Mouse (Mus musculus) frontal cortex, postnatal 36 days (tissue): ENCODE measurements around the gene Celf2.

Experiments used
- DNase-seq, 2 experiments: peaks; one replicate each; pipeline ENCODE4 v3.0.0; 2022; ENCODE audit warnings: low spot score in 2 of 2

Gene Celf2

DNA sequence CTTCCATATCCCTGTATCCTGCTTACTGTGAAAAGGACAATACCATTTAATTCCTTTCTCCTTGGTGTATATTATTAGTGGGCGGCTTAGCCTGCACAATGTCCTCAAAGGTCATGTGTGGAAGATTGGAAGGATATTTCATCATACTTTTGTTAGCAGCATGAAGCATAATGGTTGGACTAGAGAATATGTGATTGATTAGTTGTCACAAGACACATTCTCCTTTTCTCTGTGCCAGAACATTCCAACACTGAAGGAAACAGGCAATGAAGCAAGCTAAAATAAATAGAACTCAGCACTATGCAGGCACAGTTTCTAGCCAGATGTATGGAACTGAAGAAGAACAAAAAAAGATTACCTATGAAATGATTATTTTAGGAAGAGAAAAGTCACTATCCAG is 482.6 kb downstream of the Celf2 start:
- DNase-seq: no peak

DNA sequence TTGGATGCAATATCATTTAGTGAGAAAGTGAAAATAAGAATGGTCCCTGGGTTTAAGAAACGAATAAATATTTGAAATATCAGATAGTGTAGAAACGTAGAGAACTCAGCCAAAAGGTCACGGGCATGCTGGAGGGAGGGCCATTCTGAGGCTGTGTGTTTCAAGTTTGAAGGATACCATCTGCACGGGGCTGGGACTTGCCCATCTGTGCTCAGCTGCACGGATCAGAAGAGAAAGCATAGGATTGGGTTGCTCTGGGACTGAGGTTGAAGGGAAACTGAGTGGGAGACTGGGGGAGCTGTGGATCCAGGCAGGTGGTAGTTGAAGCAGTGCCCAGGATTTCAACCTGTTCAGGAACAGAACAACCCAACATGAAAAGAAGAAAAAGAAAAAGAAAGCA is 483.8 kb downstream of the Celf2 start:
- no peak for DNase-seq

DNA sequence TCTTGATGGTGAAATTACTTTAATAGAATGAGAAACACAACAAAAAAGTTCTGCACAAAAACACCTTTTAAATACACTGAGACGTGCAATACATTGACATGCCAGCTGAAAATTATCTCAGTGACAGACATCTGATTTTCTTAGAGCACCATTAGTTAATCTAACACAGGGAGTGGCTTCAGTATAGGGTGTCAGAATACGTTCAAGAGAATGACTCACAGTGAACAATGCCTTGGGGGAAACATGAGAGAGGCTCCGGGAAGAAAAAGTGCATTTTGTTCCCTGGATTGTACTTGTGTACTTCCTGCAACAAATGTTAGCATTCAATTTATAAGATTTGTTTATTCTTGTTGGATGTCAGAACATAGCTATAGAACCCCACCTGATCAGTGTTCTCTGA is 487.2 kb downstream of the Celf2 start:
- DNase-seq: no peak

DNA sequence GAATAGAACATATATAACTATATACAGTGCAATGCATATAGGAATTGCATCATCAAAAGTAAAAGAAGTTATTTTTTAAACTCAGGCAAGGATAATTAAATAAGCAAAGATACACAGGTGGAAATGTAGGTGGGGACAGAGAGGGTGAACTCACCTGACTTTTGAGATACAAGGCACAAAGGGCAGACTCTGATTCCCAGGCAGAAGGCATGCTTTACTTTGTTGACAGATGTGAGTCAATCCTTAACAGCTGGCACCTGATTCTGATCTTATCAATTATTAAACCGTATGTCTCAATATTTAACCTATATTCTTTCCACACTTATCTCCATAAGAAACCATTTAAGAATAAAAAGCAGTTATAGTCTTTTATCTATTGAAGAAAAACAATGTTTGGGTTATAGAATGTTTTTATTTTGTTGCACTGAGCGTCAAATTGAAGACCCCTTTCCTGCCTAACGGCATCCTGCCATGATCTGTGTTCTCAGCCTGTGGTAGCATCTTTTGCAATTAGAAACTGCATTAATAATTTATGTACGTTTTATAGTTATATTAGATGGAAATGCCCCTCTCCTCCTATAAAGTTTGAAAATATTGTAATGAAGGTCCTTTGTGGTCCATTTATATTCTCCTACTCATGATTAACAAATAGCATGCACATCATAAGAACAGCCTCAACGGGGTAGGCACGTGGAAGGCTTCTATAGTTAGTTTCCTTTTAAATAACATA is 491.8 kb downstream of the Celf2 start:
- no peak for DNase-seq

DNA sequence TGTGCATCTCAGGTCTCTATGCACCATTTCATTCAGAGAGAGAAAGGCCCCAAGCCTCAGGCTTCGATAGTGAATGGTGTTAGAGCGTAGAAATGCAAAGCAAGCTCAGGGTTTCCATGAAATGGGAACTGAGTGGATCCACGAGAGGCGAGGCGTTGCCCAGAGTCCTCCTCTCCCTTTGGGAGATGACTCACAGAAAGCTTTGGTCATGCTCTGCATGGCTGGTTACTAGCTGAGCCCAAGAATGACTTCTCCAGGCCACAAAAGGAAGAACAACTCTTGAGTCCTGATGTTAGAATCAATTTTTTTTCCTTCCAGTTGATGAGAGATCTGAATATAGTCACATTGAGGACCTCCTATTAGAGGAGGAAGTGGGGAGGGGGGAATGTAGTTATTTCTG is 496.2 kb downstream of the Celf2 start:
- no peak for DNase-seq

DNA sequence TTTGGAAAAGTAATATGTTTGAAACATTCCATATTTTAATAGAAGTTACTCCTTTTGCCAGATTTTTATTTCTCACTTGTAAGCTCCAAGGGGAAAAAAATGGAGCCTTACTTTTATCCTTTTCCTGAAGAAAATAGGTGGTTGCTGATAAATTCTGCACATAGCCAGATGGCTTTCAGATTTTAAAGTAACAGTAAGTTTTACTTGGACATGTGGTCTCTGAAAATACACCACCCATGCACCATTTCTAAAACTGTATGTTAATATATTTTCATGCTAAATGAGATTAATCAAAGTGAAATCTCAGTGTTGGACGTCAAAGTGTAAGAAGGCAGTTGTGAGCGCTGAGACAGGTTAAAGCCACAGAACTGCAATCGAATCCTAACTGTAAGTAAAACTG is 502.5 kb downstream of the Celf2 start:
- no peak for DNase-seq

DNA sequence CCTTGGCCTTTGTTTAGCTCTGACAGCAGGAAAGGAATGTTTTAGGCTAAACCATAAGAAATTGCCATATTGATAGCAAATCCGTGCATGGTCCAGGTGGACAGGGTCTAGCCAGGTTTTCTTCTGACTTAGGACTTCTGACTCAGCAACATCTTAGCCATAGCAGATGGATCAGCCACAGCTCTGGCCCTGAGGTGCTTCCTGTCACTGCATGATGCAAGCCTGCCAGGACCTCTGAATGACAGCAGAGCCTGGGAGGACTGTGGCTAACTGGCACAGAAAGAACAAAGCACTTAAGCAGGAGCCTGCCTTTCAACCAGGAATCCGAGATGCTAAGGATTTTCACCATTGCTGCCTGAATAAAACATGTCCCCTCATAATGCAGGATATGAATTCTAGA is 507.4 kb downstream of the Celf2 start:
- DNase-seq: no peak

DNA sequence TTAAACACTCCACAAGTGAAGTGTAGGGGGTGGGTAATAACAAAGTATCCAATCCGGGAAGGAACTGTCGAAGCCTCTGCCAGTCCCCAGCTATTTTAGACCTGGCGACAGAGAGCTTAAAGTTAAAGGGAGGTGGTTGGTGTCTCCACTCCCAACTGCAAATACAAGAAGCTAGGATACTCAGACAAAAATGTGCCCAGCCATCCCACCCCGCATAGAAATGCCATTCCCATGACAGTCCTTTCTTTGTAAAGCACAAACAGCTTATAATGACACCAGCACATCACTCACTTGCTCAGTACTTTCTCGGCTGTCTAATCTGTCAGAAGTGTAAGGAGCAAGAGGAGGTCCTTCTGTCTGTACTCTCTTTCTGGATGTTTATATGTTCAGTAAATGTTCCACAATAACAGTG is 518.3 kb downstream of the Celf2 start:
- no peak for DNase-seq

DNA sequence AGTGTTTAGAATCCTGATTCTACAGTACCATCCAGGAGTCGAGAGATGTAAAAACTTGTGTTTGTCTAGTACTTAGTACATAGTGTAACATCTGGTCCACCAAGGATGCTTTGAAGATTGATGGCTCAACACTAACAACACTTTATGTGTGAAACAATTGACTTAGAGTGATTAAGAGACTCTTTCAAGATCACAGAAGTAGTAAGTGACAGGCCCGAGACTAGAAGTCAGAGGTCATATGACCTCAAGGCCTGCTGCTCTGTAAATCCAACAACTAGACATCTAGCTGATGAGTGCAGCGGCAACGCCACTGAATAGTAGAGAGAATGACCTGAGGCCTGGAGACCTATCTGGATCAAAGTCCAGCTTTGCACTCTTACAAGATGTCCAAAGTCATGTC is 523.7 kb downstream of the Celf2 start:
- DNase-seq: no peak

DNA sequence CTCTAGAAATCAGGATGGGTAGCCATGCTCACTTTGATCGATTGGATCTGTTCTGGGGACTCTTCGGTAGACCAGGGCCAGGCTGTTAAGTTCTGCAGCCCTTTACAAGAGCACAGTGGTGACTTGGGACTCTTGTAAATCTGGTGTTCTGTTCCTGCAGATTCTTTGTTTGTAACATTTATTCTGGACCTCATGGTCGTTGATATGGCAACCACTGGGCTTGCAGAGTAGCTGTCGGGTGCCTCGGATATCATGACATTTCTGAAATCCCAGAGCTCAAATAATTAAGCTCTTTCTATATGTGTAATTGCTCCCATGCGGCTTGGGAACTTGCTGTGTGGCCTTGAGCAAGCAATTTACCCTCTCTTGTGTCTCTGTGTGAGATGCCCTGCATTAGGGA is 525.5 kb downstream of the Celf2 start:
- DNase-seq: no peak

DNA sequence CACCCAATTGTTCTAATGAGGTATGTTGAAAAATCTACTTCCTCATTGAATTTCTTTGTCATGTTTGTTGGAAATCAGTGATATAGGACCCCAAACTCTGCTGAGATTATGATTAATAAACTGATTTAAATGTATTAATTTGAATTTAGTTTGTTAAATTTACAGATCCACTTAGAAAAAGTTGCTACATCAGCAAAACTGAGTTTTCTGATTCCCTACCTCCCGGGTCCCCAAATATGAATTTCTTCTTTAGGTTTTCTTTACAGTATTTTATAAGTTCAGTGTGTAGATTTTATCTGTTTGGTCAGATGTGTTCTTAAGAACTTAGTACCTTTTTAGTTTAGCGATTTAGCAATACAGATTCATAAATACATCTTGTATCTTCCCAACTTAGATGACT is 533.1 kb downstream of the Celf2 start:
- DNase-seq: no peak

DNA sequence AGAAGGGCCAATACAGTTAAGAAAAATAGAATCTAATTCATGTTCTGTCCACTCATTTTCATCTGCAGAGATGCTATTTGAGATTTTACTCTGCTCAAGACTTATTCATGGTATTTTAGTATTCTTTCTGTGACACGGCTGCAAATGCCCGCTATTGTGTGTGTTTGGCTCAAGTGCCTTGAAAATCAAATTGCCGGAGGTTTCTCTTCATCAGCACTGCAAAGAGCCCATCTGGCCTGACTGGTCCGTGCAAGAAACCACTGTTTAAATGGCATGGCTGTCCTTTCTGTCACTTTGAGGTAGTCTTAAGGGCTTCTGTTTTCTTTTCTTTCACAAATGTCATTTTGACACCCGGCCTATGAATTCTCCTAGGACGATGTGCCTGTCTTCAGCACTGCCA is 540.1 kb downstream of the Celf2 start:
- DNase-seq: no peak

DNA sequence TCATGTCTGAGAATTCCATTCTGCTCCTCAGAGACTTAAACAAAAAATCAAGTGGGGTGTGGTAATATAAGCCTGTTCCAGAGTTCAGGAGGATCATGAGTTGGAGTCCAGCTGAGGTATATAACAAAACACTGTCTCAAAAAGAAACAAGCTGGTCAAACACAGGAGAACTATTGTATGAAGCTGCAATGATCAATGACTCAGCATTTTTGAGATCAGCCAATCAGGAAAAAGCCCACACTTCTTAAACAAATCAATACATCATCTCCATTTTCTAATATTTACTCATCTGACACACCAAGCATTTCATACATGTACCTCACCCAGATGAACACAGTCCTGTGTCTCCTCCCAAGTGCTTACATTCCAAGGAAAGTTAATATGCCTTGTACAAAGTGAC is 544.1 kb downstream of the Celf2 start:
- DNase-seq: no peak

DNA sequence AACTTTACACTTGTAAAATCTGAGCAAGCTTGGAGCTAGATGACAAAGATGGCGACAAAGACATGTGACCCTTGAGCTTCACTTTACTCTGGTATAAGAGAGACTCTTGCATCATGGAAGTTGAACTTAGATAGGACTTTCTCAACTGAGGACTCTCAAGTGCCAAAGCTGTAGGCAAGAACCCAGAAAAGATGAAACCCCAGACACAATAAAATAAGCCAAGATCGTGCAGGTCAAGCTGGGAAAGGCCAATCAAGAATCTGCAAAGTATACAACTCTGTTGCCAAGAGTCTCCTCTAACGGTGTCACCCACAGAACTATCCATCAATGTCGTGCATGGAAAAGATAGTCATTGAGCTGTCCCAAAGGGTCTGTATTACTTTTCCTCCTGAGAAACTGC is 558.7 kb downstream of the Celf2 start:
- DNase-seq: no peak

DNA sequence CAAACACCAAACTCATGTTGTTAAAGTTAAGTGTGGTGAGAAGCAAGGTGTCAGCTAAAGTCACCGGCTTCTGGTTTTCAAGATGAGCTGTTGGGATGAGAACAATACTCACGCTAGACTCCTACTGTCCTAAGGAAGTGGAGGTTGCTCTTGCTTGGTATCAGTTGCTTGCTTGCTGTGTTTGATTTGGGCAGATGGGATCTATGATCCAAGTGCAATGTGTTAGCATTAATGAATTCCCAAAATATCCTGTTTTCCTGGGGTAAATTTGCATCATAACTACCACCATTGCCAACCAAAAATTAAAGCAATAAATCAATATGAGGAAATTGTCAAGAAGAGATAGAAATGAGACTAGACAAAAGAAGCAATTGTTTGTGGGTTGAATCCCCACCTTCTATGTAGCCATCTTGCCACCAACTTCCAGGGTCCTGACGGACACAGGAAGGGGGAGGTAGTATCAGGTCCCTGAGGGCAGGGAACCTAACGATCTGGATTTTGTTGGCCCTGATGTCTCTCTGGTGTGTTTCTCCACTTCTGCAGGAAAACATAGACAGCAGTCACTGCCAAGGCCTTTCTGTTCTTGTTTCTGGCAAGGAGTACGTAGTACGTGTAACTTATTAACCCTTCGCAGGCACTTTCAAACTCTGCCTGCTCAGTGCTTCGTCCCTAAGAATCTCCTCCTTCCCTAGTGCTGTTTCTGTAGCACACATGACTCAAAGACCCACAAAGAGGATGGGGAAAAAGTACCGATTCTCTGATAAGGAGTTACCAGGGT is 563.5 kb downstream of the Celf2 start:
- DNase-seq: no peak

DNA sequence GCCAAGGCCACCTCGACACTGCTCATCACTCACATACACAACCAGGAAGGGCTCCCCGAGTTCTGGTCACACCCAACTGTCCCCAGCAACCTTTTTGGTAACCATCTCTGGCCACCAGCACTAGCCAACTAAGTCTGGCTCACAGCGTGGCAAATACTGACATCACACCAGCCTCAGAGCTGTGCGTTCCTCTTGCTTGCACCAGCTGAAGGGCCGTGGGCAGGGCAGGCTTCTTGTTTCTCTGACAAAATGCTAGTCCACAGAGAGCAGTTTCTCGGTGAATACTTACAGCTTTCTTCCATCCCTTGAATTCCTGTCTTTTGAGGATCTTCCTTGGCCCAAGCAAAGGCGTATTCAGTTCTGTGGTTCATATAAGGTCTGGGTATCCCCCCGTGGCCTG is 565.7 kb downstream of the Celf2 start:
- DNase-seq: no peak

DNA sequence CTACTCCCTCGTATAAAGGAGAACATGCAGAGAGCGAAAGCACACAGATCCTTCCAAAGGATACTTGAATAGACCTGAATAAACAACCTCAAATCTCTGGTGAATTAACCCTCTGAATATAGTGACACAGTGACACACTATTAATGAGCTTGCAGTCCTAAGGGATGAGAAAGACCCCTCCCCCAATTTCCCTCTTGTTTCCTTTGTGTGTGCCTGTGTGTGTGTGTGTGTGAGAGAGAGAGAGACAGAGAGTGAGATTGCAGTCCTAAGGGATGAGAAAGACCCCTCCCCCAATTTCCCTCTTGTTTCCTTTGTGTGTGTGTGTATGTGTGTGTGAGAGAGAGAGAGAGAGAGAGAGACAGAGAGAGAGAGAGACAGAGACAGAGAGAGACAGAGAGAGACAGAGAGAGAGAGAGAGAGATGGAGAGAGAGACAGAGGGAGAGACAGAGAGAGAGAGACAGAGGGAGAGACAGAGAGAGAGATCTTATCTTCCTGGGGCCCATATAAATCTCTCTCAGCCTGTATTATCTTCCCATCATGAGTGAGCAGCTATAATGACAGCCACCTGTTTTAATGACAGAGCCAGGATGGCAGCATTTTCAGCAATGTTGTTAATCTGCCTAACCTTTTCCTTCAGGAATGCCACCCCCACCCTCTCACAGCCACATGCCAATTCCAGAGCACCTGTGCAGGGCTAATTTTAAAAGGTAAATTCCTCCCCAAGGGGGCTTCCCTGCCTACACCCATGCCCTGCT is 566.5 kb downstream of the Celf2 start:
- no peak for DNase-seq

DNA sequence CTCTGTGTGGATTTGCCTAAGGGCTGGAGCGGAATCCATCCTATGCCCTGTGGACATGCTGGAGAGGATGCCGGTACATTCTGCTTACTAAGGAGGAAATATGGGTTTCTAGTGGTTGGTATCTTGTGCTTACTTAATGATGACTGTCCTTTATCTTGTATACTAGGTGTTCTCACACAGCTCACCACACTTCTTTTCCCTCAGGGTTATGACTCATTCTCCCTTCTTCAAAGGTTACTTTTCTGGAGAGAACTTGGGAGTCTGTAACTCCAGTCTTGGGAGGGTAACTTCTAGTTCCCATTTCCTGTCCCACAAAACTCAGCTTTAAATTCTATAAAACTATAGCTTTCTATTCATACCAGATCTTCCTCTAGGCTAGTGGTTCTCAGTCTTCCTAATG is 570.2 kb downstream of the Celf2 start:
- DNase-seq: no peak

DNA sequence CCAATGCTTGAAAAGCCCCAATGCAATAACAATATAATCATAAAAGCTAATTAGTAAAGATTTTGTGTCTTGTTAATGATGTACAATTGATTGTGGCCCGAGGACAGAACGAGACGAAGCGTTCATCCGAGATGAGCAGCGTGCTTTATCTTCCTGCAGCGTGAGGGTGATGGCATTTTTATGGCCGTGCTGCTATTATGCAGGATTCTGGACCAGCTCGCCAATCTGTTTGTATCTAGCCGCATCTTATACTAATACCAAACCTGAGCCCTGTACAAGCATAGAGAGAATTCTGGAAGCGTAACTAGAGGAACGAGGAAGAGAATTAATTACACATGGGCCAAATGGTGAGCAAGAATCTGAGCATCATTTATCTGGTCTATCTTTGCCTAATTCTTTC is 576.2 kb downstream of the Celf2 start:
- DNase-seq: no peak

DNA sequence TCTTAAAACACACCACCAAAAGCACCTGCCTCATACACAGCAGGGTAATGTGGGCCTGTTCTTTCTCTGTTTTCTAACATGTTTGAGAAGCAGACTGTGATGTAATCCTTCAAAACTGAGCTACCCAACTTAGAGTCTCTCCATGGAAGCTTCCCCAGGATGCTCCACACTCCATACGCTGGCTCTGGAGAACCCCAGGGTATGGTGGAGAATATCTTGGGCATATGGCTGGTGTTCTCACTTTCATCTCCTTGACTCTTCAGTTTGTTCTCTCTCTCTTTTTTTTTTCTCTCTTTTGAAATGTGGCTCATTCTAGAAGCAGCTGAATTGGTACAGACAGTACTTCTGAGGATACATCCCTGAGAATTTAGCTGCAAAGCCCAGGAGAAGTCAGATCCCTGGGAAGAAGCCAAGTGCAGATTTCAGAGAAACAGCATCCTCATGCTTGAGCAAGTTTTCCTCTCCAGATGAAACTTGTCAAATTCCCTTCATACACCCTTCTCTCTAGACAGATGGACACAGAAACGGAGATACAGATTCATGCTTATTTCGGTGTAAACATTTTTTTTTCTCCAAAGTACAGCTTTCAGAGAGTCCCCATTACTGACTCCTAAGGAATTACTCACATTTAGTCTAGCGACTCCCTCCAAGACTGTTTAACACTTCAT is 581.5 kb downstream of the Celf2 start:
- DNase-seq: peak; percentile 38 to 60

DNA sequence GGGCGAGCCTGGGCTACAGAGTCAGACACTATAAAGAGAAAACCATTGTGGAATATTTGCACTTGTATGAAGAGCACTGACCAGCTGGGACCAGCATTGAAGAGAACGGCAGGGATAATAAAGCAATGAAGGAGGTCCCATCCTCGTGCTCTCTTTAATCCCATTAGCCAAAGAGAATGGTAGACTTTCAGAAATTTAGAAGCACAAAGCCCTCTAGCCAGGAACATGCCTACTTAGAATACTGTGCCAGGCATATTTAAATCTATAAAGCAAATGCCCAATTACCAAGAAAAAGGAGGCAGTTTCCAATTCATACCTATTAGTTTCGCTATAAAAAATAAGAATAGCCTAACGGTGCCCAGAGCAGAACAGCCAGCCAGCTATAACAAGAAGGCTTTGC is 583.9 kb downstream of the Celf2 start:
- DNase-seq: no peak

DNA sequence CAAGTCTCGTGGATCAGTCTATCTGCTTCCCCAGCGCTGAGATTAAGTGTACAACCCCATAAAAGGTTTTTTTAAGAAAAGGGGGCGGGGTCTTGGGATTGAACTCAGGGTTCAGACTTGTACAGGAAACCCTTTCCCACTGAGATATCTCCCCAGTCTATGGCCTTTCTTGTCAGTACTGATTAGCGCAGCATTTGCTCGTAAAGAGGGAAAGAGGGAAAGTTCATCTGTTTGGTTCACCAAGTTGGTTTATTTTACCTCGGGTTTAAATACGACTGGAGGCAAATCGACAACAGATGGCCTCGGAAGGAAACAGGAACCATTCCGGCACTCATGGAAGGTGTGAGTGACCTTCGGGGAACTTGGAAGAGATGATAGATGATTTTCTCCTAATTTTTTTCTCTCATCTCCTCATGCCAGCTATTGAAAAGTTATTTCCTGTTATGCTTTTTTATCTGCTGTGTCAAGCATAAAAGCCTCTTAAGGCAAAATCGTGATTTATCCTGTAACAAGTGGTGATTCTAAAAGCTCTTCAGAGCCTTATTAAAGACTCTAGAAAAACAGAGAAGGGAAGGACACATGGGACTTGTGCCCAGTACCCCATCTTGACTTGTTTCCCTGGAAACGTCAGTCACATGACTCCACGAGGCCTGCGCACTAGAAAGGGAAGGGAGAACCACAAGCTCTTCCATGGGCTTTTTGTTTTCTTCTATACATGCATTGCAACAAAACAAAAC is 585.5 kb downstream of the Celf2 start:
- no peak for DNase-seq
